Mouse (Mus musculus): Measurements from ENCODE around the gene Adamtsl2.

The Adamtsl2 gene

GRCm38 (mm10) chr2:27074804-27075203, 4.4 kb upstream of the Adamtsl2 start:
- no peak for DNase-seq (ENCODE audit: extremely low read depth, insufficient read length, low spot score)

DNA sequence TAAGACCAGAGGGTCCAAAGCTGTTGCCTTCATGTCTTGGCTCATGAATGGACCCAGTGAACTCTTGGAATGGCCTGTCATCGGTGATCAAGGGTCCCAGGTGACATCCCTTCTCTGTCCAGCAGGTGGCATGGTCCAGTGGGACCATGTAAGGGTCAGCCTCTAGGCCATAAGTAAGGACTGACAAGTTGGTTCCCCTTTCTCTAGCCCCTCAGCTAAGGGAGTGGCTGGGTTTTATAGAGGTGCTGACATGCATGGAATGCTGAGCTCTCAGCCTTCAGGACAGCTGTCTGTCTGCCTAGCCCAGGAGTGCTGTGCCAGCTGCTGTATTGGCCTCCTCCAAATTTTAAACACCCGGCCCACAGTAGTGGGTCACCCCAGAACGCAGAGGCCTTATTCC, 3.7 kb upstream of the Adamtsl2 start:
- DNase-seq (ENCODE audit: extremely low read depth, insufficient read length, low spot score) = no peak

GRCm38 (mm10) chr2:27077655-27078244, 1.4 kb upstream of the Adamtsl2 start:
- peak; percentile 65 for DNase-seq (ENCODE audit: extremely low read depth, insufficient read length, low spot score)

DNA sequence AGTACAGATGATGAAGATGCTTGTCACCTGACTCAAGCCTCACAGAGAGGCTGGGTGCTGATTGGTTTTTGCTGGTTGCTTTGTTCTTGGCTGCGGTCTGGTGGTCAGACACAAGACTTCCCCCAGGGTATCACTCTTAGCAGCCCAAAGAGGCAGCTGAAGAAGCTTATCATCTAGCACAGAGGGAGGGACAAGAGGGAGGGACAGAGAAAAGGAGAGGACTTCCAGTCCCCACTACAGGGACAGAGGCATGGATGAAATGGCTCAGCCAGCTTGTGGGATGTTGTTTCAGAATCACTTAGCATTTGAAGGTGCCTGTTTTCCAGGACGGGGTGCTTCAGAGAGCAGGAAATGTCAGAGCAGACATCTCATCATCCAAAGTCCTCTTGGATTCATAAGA, 867 bp upstream of the Adamtsl2 start:
- DNase-seq (ENCODE audit: extremely low read depth, insufficient read length, low spot score) = no peak

GRCm38 (mm10) chr2:27079649-27080048, 470 bp downstream of the Adamtsl2 start:
- DNase-seq (ENCODE audit: extremely low read depth, insufficient read length, low spot score) = no peak

DNA sequence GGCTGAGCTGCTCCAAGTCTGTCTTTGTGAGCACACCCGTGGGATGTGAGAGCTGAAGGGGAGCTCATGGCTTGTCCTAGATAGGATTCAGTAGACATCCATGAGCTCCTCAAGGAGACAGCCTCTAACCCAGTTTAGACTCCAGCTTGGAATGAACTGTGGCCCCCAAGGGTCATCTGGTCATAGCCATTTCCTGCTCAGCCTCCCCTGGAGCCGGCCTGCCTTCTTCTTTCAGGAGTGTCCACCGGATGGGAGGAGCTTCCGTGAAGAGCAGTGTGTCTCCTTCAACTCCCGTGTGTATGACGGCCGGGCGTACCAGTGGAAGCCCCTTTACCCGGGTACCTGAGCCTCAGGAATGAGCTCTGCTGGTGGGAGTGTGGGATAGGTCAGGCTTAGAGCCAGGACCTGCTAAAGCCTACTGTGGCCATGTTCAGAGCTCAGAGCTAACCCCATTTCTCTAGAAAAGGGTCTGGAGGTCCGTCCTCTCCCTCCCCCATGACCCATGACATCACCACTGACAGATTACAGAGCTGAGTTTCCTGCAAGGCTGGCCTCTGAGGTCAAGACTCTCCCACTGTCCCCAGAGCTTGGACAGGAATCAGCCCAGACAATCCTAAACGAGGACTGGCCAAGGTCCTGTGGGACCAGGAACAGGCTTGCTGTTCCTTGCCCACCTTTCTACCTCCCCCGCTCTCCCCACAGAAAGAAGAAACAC, 4.7 kb downstream of the Adamtsl2 start:
- DNase-seq (ENCODE audit: extremely low read depth, insufficient read length, low spot score) = no peak

DNA sequence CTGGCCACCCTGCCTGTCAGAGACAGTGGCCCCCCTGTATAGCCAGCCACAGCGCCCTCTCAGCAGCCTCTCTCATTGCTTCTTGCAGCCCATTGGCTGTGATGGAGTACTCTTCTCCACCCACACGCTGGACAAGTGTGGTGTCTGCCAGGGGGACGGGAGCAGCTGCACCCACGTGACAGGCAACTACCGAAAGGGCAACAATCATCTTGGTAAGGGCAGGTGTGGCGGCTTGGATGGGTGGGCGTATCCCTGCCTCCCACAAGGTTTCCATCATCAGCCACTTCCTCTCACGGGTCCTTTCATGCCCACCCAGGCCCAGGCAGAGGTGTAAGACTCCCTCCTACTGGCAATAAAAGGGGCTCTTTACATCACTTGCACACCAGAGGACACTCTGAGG, 5.8 kb downstream of the Adamtsl2 start:
- DNase-seq (ENCODE audit: extremely low read depth, insufficient read length, low spot score) = no peak

DNA sequence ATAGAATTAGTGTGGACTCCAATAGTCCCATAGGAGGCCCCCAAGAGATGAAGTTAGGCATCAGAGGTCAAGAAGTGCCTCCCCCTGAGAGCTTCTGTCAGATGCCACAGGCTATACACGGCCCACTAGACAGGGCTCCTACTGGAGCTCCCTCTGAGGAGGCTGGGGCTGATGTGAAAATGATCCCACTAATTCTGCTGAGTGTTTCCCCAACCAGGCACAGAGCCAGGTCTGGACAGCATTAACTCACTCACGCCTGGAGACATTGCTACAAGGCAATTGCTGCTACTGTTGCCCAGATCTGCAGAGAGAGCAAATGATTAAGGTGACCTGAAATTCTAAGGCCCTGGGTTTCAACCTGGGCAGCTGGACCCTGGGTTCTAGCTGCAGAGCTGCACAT, 6.6 kb downstream of the Adamtsl2 start:
- no peak for DNase-seq (ENCODE audit: extremely low read depth, insufficient read length, low spot score)

DNA sequence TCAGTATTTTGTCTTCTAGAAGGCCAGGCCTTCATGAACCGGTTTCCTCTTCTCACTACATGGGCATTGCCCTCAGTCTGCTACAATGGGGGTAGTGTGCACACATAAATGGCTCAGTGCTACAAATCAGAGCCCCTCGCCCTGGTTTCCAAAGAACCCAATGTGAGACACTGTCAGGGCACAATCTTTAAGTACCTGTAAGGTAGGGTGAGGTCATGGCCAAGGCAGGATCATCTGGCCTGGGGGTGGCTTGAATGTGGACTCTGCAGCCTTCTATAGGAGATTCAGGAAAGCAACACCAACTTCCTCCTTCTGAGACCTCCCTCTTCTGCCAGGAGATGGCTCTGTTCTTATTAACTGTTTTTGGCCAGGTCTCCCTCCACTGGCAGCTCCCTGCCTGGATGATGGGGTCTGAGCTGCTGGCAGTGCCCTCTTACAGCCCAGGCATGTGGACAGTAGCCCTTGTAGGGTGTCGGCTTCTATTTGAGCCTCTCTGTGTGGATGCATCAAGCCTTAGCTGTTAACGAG, 7.4 kb downstream of the Adamtsl2 start:
- DNase-seq (ENCODE audit: extremely low read depth, insufficient read length, low spot score) = no peak

- DNase-seq (ENCODE audit: extremely low read depth, insufficient read length, low spot score) = no peak
These were observed 8.4 kb downstream of the Adamtsl2 start for GRCm38 (mm10) chr2:27087581-27087980.

- DNase-seq (ENCODE audit: extremely low read depth, insufficient read length, low spot score) = no peak
These were observed 9.0 kb downstream of the Adamtsl2 start for GRCm38 (mm10) chr2:27088071-27088644.

DNA sequence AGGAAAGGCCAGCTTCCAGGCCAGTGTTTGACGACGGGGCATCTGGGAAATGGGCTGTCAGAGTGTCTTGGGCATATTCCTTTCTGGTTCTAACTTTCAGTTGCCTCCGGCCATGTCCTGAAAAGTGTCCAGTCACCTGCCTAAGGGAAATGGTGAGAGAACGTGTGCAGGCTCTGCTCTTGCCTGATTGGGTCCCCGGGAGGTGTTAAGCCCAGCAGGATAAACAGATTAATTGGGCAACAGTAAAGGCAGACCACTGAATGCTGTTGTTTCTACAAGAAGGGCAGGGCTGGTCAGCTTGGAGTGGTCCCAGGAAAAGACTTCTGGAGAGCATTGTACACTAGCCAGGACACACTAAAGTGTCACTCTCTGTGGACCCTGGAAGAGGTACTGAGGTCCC, 9.5 kb downstream of the Adamtsl2 start:
- DNase-seq (ENCODE audit: extremely low read depth, insufficient read length, low spot score) = no peak

DNA sequence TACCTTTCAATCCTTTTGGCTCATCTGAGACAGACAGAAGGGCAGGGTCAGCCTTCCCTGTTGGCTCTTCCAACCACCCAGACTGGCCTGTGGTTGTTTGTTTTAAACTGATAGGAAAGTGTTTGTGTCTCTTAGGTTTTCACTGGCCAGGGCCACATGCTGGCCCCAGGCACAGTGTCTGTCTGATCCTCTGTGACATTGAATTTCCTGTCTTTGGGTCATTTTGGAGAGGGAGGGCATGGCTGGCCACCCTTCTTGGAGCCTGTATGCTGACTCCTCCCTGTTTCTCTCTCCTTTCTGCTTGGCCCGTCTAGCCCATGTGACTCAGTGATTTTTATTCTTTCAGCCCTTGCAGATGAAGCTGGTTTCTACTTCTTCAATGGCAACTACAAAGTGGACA, 10.1 kb downstream of the Adamtsl2 start:
- DNase-seq (ENCODE audit: extremely low read depth, insufficient read length, low spot score) = no peak

GRCm38 (mm10) chr2:27095178-27095577, 16.0 kb downstream of the Adamtsl2 start:
- no peak for DNase-seq (ENCODE audit: extremely low read depth, insufficient read length, low spot score)

DNA sequence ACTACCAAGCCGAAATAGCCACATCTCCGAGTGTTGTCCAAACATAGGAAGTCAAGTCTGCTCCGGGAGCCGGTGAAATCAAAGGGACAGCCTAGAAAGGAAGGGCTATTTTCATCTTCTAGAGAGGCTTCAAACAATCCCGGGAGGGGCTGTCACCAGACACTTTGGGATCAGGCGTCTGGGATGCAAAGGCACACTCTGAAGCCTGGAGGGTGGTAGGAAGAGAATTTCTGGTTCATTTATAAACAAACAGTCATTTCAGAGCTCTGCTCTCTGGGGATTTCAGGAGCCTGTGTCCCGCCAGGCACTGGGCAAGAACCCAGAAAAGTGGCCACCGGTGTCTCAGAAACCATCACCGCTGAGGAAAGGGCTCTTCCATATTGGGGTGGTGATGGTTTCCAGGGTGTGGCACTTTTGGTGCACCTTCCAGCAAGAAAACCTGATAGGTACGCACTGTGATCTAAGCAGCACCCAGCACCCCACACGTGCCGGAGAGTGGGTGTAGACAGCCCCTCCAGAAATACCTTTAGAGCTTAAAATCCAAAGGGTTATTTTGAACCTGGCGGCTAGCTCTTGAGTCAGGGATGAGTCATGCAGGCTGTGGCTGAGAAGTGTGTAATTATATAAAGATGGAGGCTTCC, 17.3 kb downstream of the Adamtsl2 start:
- DNase-seq (ENCODE audit: extremely low read depth, insufficient read length, low spot score) = peak; percentile 76

GRCm38 (mm10) chr2:27097241-27097656, 18.1 kb downstream of the Adamtsl2 start:
- peak; percentile 71 for DNase-seq (ENCODE audit: extremely low read depth, insufficient read length, low spot score)

DNA sequence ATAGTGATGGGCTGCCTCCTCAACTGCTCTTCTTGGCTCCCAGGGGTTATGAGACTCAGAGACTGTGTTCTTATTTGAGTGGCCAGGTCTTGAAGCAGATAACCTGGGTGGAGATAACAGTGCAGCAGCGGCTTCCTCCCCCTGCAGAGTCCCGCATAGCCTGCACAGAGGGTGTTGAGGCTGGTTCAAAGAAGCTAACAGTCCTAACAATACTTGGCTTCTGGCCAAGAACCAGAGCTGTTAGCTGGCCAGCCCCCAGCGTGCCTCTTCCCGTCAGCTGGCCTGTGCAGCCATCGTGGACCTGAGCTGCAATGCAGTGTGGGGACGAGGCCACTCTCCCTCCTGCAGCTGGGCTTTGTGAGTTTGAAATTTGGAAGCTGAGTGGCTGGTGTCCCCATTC, 18.6 kb downstream of the Adamtsl2 start:
- DNase-seq (ENCODE audit: extremely low read depth, insufficient read length, low spot score) = peak; percentile 58

- no peak for DNase-seq (ENCODE audit: extremely low read depth, insufficient read length, low spot score)
These were observed 24.4 kb downstream of the Adamtsl2 start for GRCm38 (mm10) chr2:27103554-27103953.

DNA sequence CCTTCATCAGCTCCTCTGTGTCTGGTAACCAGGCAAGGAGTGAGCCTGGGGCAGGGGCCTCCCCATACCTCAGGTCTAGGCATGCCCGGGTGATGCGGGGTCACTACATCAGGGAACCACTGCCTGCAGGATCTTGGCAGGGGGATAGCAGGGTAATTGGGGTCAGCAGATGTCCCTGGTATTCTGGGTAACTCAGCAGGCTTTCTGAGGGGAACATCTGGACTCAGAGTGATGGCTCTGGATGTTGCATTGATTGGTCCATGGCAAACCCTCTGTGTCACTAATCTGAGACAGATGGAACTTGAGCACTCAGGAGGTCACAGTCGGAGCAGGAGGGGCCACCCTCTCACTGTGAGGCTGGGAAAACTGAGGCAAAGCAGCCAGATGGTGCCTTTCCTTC, 27.6 kb downstream of the Adamtsl2 start:
- DNase-seq (ENCODE audit: extremely low read depth, insufficient read length, low spot score) = no peak

- no peak for DNase-seq (ENCODE audit: extremely low read depth, insufficient read length, low spot score)
These were observed 29.0 kb downstream of the Adamtsl2 start for GRCm38 (mm10) chr2:27108144-27108543.

GRCm38 (mm10) chr2:27109052-27109451, 29.9 kb downstream of the Adamtsl2 start:
- no peak for DNase-seq (ENCODE audit: extremely low read depth, insufficient read length, low spot score)

All from 3134 (cell line).